Mouse (Mus musculus): Measurements from ENCODE around the gene Smim13.

DNA sequence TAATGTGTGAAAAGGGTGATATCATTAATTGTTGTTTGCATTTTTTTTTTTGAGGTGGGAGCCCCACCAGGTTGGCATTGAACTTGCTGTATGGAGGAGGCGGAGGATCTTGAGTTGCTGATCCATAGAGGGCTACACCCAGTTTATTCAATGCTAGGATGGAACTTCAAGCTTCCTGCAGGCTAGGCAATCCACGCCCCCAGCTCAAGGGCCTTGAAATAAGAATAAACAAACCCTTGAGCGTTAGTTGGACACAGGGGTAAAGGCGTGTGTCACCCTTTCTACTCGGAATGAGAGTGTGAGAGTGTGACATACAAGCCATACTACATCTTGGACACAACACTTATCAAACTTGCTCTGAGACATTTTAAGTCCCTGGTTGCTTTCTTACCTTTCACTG is 2.0 kb downstream of the Smim13 start:
- TF ChIP-seq CTCF (IDR thresholded peaks at IDR 0.05; ENCODE audit: control insufficient read depth, insufficient read depth, insufficient read length) (no peak), MYOG (IDR thresholded peaks at IDR 0.05; ENCODE audit: control insufficient read depth, extremely low read depth, insufficient read length) (no peak), USF1 (IDR thresholded peaks at IDR 0.05; ENCODE audit: low read depth) (no peak)

Measured in C2C12 (cell line).